Mouse (Mus musculus) thymus, postnatal 10 days (tissue): ENCODE measurements around the gene Ddx18.

Experiments used
- DNase-seq, 2 experiments: peaks; one replicate each; pipeline ENCODE4 v3.0.0; 2021; ENCODE audit warnings: low spot score in 2 of 2

Gene Ddx18

GRCm38 (mm10) chr1:121527600-121528398 lies 40.0 kb downstream of the Ddx18 start:
- DNase-seq = no peak

GRCm38 (mm10) chr1:121527061-121527460 lies 40.7 kb downstream of the Ddx18 start:
- no peak for DNase-seq

GRCm38 (mm10) chr1:121518609-121519008 lies 49.2 kb downstream of the Ddx18 start:
- DNase-seq = no peak

- no peak for DNase-seq
Measured at GRCm38 (mm10) chr1:121511966-121512365, 55.8 kb downstream of the Ddx18 start.

- DNase-seq = no peak
Measured at GRCm38 (mm10) chr1:121511186-121511585, 56.6 kb downstream of the Ddx18 start.

GRCm38 (mm10) chr1:121510420-121511140 lies 57.2 kb downstream of the Ddx18 start:
- no peak for DNase-seq

GRCm38 (mm10) chr1:121508729-121509128 lies 59.1 kb downstream of the Ddx18 start:
- no peak for DNase-seq
